Mouse (Mus musculus): ENCODE results near the gene Zmpste24. TPM values are rescaled to one million over a fixed set of nuclear protein-coding genes. Genes with fewer than 3 reads are reported as not detected.
"Not testable (repeated sequence)": the region's sequence is repeated elsewhere in the genome, so short reads cannot be mapped to it uniquely, and the experiment has no call there.

The Zmpste24 gene
- polyA plus RNA-seq (2015; fragmentation: Nextera tagmentation; extraction: Ambion mirVana) = 27.9 and 30.7 TPM in 2 replicates

DNA sequence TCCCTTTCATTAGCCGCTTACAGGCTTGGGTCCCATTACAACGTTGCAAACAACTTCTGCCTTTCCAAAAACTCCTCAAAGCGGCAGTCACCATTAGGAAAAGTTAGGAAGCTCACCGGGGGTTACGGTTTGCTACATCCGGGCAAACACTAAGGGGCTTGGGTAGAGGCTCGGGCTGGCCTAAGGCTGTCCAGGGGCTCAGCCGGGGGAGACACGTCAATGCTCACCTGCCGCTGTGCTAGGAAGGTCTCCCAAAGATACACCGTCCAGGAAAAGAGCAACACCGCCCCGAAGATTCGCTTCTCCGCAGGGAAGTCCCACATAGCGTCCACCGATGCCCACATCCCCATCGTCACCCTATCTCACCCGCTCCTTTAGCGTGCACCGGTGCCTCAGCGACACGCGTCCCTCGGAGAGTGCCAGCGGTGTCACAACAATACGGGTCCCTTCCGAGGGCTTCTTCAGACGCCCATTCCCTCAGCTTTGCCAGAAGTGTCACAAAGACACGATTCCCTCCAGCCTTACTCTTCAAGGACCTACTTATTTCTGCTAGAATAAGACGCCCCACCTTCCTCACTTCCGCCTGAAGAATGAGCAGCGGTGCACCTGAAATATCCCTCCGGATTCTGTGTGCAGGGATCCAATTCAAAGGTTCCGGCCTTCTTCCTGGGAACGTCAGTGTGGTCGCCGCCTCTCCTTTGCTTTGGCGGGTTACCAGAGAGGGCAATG, at the start of gene Zmpste24:
Zmpste24 (minus strand) TSS at position 592 of the 729 bp plus-strand sequence.
- peak within 1 kb of the TSS; percentile 70 for H3K9ac ChIP-seq
- no peaks in the 10 kb centered on the region for H3K27me3 ChIP-seq
- H3K4me3 ChIP-seq = peak within 1 kb of the TSS; percentile 80
- H3K4me2 ChIP-seq = peak within 1 kb of the TSS; percentile 50
- H3K9me3 ChIP-seq = no peaks in the 10 kb centered on the region
- H3K4me1 ChIP-seq = peaks cover 3% of the 10 kb centered on the region; the same call in 1 of the 2 replicates
- peak; percentile 65 for ATAC-seq (ENCODE audit: insufficient number of reproducible peaks, low FRiP score, low TSS enrichment, low read depth)
- H3K27ac ChIP-seq = peak within 1 kb of the TSS; percentile 67
- under 1% methylated on average over 39 of the region's 39 CpGs for WGBS
- H3K36me3 ChIP-seq = peaks cover 26% of the 10 kb centered on the region

DNA sequence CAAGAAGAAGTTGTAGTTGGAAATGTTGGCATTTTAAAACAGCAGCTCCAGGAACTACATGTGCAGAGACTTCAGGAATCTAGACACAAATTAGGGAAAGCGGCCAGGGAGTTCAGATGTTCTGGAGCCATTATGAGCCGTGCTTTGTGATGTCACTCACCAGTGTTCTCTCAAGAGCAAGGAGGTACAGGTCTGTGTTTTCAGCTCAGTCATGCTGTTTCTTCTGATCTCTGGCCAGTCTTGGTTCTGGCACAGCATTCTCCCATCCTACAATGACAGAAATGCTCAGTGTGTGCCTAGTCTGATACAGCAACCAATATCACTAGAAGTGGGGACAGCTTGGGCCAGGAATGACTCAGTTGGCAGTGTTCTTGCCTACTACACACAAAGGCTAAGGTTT, 11.1 kb upstream of the Zmpste24 start, which contains the start of gene Tmco2:
Tmco2 (minus strand) TSS at position 101 of the 400 bp plus-strand sequence.
- ATAC-seq (ENCODE audit: insufficient number of reproducible peaks, low FRiP score, low TSS enrichment, low read depth) = no peak
- Histone ChIP-seq H3K27ac (no peak within 1 kb of the TSS), H3K4me2 (no peak within 1 kb of the TSS), H3K9me3 (no peaks in the 10 kb centered on the region), H3K9ac (no peak within 1 kb of the TSS), H3K36me3 (no peaks in the 10 kb centered on the region), H3K4me1 (no peaks in the 10 kb centered on the region), H3K27me3 (no peaks in the 10 kb centered on the region), H3K4me3 (no peak within 1 kb of the TSS)
- 87% methylated on average over 2 of the region's 2 CpGs for WGBS

DNA sequence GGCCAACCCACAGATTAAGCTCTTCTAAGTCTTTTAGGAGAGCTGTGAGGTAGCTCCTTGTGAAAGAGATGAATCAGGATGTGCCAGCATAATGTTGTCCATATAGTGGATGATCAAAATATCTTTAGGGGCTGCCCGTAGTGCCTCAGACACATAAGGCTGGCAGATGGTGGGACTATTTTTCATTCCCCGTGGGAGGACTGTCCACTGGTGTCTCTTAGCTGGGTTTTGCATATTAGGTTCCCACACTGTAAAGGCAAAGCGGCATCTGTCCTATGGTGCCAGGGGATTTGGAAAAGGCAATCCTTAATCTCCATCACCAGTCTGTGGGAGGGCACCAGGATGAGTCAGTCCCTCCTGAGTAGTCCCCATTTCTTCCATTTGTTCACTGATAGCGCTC, 5.3 kb upstream of the Zmpste24 start:
- no peak overlapping the region for H3K4me2 ChIP-seq
- H3K4me1 ChIP-seq = no peaks in the 10 kb centered on the region
- WGBS = 87% methylated on average over 4 of the region's 4 CpGs
- no peak overlapping the region for H3K27ac ChIP-seq
- H3K9me3 ChIP-seq = no peaks in the 10 kb centered on the region
- H3K27me3 ChIP-seq = no peaks in the 10 kb centered on the region
- H3K36me3 ChIP-seq = no peaks in the 10 kb centered on the region
- ATAC-seq (ENCODE audit: insufficient number of reproducible peaks, low FRiP score, low TSS enrichment, low read depth) = no peak
- no peak overlapping the region for H3K9ac ChIP-seq
- H3K4me3 ChIP-seq = no peak overlapping the region

DNA sequence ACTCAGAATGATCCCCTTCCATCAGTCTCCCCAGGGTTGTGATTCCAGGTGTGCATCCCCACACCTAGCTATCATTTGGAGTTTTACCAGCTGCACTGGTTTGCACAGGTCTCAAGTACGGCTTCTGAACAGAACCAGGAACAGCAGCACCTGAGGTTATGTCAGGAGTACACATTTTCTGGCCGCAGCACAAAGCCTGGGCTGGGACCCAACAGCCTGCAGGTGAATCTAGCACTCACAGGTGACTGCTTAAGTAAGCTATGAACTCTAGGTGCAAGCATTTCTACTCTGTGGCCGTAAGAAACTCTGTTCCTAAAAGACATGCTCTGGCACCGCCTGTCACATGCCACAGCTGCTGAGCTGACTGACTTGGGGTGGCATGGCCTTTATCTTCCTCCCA, 7.8 kb downstream of the Zmpste24 start:
- H3K4me3 ChIP-seq = no peak overlapping the region
- no peak for ATAC-seq (ENCODE audit: insufficient number of reproducible peaks, low FRiP score, low TSS enrichment, low read depth)
- H3K36me3 ChIP-seq = peaks cover 70% of the 10 kb centered on the region
- H3K4me2 ChIP-seq = no peak overlapping the region
- no peak overlapping the region for H3K9ac ChIP-seq
- 89% methylated on average over 4 of the region's 4 CpGs for WGBS
- no peak overlapping the region for H3K27ac ChIP-seq
- H3K4me1 ChIP-seq = no peaks in the 10 kb centered on the region
- H3K27me3 ChIP-seq = no peaks in the 10 kb centered on the region
- no peaks in the 10 kb centered on the region for H3K9me3 ChIP-seq

GRCm38 (mm10) chr4:121088696-121089095, 9.3 kb downstream of the Zmpste24 start:
- ATAC-seq (ENCODE audit: insufficient number of reproducible peaks, low FRiP score, low TSS enrichment, low read depth) = no peak
- Histone ChIP-seq H3K27me3 (no peaks in the 10 kb centered on the region), H3K27ac (no peak overlapping the region), H3K4me1 (no peaks in the 10 kb centered on the region), H3K9ac (no peak overlapping the region), H3K9me3 (no peaks in the 10 kb centered on the region), H3K36me3 (peaks cover 67% of the 10 kb centered on the region), H3K4me3 (no peak overlapping the region), H3K4me2 (no peak overlapping the region)
- WGBS = 92% methylated on average over 2 of the region's 2 CpGs

GRCm38 (mm10) chr4:121084506-121084905, 13.5 kb downstream of the Zmpste24 start:
- no peak for ATAC-seq (ENCODE audit: insufficient number of reproducible peaks, low FRiP score, low TSS enrichment, low read depth)
- Histone ChIP-seq H3K27ac (no peak overlapping the region), H3K27me3 (no peaks in the 10 kb centered on the region), H3K9ac (no peak overlapping the region), H3K4me1 (no peaks in the 10 kb centered on the region), H3K36me3 (peaks cover 72% of the 10 kb centered on the region), H3K4me3 (no peak overlapping the region), H3K9me3 (no peaks in the 10 kb centered on the region), H3K4me2 (no peak overlapping the region)

GRCm38 (mm10) chr4:121080395-121080794, 17.6 kb downstream of the Zmpste24 start:
- H3K4me3 ChIP-seq = no peak overlapping the region
- no peak overlapping the region for H3K4me2 ChIP-seq
- WGBS = 92% methylated on average over 1 of the region's 1 CpGs
- no peak overlapping the region for H3K9ac ChIP-seq
- ATAC-seq (ENCODE audit: insufficient number of reproducible peaks, low FRiP score, low TSS enrichment, low read depth) = no peak
- H3K4me1 ChIP-seq = no peaks in the 10 kb centered on the region
- H3K9me3 ChIP-seq = no peaks in the 10 kb centered on the region
- H3K27ac ChIP-seq = no peak overlapping the region
- H3K36me3 ChIP-seq = peaks cover 77% of the 10 kb centered on the region
- H3K27me3 ChIP-seq = no peaks in the 10 kb centered on the region

DNA sequence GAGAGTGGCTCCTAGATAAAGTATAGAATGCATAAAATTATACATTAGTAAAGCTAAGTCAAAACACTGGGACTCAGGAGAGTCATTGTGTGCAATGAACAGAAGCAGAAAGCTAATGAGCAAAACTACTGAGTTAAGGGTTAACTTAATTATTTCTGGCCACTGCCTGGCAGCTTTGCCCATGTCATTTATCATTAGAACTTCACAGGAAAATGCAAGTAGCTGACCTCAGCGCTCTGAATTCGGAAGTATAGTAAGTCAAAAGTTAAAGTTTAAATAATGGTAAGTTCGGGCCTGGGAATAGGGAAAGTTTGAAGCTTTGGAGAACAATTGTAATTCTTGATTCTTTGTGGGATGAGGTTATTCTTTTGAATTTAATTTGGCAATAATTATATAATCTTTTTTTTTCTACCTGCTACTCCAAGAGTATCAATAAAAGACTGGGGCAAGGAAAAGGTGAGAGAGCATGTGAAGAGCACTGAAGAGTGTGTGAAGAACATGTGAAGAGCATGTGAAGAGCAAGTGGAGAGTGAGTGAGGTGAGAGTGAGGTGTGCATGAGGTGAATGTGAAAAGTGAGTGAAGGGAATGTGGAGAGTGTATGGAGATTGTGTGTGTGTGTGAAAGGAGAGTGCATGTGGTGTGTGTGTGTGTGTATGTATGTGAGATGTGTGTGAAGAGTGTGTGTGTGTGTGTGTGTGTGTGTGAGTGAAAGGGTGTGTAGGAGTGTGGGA, 20.0 kb downstream of the Zmpste24 start:
- no peak for ATAC-seq (ENCODE audit: insufficient number of reproducible peaks, low FRiP score, low TSS enrichment, low read depth)
- Histone ChIP-seq H3K4me1 (no peaks in the 10 kb centered on the region), H3K27ac (no peak overlapping the region), H3K4me2 (no peak overlapping the region), H3K27me3 (no peaks in the 10 kb centered on the region), H3K9ac (no peak overlapping the region), H3K36me3 (peaks cover 73% of the 10 kb centered on the region), H3K4me3 (no peak overlapping the region), H3K9me3 (no peaks in the 10 kb centered on the region)
- WGBS = 79% methylated on average over 3 of the region's 3 CpGs

DNA sequence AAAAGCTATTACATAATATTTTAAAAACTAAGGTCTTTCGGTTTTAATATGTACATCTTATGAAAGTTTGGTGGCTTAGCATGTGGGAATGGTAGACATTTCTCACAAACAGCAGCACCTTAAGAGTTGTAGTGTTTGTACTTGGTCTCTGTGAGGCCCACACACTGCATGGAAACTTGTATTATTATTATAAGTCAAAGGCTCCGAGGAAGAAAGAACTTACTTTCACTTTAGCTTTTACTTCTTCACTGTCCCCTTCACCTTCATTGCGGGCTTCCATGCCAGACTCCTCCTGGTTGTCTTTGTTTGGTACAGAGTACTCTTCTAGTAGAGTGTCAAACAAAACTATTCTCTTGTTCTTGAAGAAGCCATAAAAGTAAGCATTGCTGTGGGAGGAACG, 23.8 kb downstream of the Zmpste24 start:
- Histone ChIP-seq H3K36me3 (peaks cover 46% of the 10 kb centered on the region), H3K4me2 (no peak overlapping the region), H3K4me1 (no peaks in the 10 kb centered on the region), H3K9me3 (no peaks in the 10 kb centered on the region), H3K27me3 (no peaks in the 10 kb centered on the region), H3K4me3 (no peak overlapping the region), H3K27ac (no peak overlapping the region), H3K9ac (no peak overlapping the region)
- ATAC-seq (ENCODE audit: insufficient number of reproducible peaks, low FRiP score, low TSS enrichment, low read depth) = no peak
- 83% methylated on average over 4 of the region's 4 CpGs for WGBS

DNA sequence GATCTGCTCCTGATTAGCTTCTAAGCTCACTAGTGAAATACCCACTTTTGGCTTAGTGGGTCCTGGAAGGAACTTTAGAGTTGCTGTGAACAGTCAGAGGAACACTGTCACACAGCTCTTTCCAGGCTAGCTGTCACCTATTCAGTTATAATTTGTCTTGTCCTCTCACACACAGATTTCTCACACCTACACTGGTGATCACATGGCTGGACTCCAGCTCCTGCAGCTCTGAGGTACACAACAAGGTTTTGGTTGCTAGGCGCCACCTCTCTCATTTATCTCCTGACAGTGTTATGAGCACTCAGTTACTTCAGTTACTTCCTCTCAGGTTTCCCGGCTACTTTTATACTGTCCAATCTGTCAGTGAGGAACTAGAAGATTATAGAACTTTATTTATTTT, 32.7 kb downstream of the Zmpste24 start:
- H3K36me3 ChIP-seq = peaks cover 47% of the 10 kb centered on the region
- ATAC-seq (ENCODE audit: insufficient number of reproducible peaks, low FRiP score, low TSS enrichment, low read depth) = no peak
- 79% methylated on average over 2 of the region's 2 CpGs for WGBS

GRCm38 (mm10) chr4:121059218-121059617, 38.8 kb downstream of the Zmpste24 start:
- H3K4me1 ChIP-seq; ATAC-seq (ENCODE audit: insufficient number of reproducible peaks, low FRiP score, low TSS enrichment, low read depth); H3K9ac ChIP-seq; H3K4me2 ChIP-seq; H3K4me3 ChIP-seq; H3K27ac ChIP-seq; H3K27me3 ChIP-seq; H3K9me3 ChIP-seq: not testable (repeated sequence)
- H3K36me3 ChIP-seq = peaks cover 22% of the 10 kb centered on the region
- WGBS = 83% methylated on average over 10 of the region's 10 CpGs

More for the DNA sequence above, 32.7 kb downstream of the Zmpste24 start:
- Histone ChIP-seq H3K9me3 (no peaks in the 10 kb centered on the region), H3K27me3 (no peaks in the 10 kb centered on the region), H3K4me1 (no peaks in the 10 kb centered on the region), H3K4me2 (no peak overlapping the region), H3K9ac (no peak overlapping the region), H3K4me3 (no peak overlapping the region), H3K27ac (no peak overlapping the region)

- H3K9ac ChIP-seq = no peak overlapping the region
- H3K27me3 ChIP-seq = peaks cover 15% of the 10 kb centered on the region
- H3K36me3 ChIP-seq = peaks cover 28% of the 10 kb centered on the region
- ATAC-seq (ENCODE audit: insufficient number of reproducible peaks, low FRiP score, low TSS enrichment, low read depth) = no peak
- no peak overlapping the region for H3K27ac ChIP-seq
- H3K4me3 ChIP-seq = no peak overlapping the region
- H3K9me3 ChIP-seq = no peaks in the 10 kb centered on the region
- WGBS = 70% methylated on average over 2 of the region's 2 CpGs
- H3K4me2 ChIP-seq = no peak overlapping the region
- peaks cover 11% of the 10 kb centered on the region; the same call in 1 of the 2 replicates for H3K4me1 ChIP-seq
Observed at GRCm38 (mm10) chr4:121057032-121057431, 41.0 kb downstream of the Zmpste24 start.

All from limb, embryonic 15.5 days (tissue).